Mouse (Mus musculus): ENCODE measurements at regions not wholly inside any gene's neighbourhood (a gene's known extent, or its start where the extent isn't known, plus 50 kb on each side); places are given as distances from the start of the nearest gene placed in this dataset.

DNA sequence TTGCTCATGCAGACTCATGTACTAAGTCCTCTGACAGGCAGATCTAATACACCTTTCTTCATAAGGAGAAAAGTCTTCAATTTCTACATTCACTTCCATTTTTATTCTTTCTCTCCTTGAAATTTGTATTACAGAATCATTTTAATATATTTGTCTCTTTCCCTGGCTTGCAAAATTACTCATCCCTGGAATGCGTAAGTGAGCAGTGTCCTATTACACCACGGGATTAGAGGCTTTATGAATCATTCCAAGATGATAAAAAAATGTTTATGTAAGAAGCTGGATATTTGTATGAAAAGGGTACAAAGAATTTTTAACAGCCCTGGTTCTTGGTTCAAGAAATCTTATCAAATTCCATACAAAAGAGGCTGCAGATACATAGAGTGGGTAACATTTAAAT is 83.6 kb upstream of the Mbnl1 start:
- ATAC-seq (ENCODE audit: low read depth) (no peak), DNase-seq (ENCODE audit: low spot score) (peak; percentile 21)
- no peak overlapping the region for H3K27ac ChIP-seq (replicated peaks; ENCODE audit: low read depth, low read length)
- H3K9ac ChIP-seq (ENCODE audit: low read depth, low read length): no peak overlapping the region
- H3K36me3 ChIP-seq (ENCODE audit: control insufficient read depth, insufficient read depth, low read length): no peaks in the 10 kb centered on the region
- H3K27me3 ChIP-seq (replicated peaks; ENCODE audit: control insufficient read depth, insufficient read depth, low read length): no peaks in the 10 kb centered on the region
- WGBS: 33% methylated on average over 2 of the region's 2 CpGs
- no peaks in the 10 kb centered on the region for H3K9me3 ChIP-seq (ENCODE audit: control insufficient read depth, low read length)
- H3K4me3 ChIP-seq (ENCODE audit: low read depth, low read length): no peak overlapping the region
- no peaks in the 10 kb centered on the region for H3K4me1 ChIP-seq (ENCODE audit: control insufficient read depth, insufficient read depth, low read length)
- no peak overlapping the region for H3K4me2 ChIP-seq (ENCODE audit: low read depth, low read length)

DNA sequence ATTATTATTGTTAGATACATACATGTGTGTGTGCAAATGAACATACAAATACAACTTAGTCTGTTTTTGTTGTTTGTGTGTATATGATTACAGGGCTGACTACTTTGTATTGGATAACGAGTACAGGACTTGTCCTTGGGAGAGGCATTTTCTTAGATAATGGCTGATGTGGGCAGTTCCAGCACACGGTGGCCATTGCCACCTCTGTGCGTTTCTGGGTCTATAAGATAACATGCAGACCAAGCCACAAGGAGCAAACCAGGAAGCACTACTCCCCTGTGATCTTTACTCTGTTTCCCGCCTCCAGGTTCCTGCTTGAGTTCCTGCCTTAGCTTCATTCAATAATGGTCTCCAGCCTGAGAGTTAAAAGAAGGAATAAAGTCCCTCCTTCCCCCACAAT is 77.3 kb upstream of the Mbnl1 start:
- Histone ChIP-seq H3K4me2 (ENCODE audit: low read depth, low read length) (no peak overlapping the region), H3K9ac (ENCODE audit: low read depth, low read length) (no peak overlapping the region), H3K4me3 (ENCODE audit: low read depth, low read length) (no peak overlapping the region), H3K36me3 (ENCODE audit: control insufficient read depth, insufficient read depth, low read length) (no peaks in the 10 kb centered on the region), H3K27ac (replicated peaks; ENCODE audit: low read depth, low read length) (no peak overlapping the region), H3K27me3 (replicated peaks; ENCODE audit: control insufficient read depth, insufficient read depth, low read length) (no peaks in the 10 kb centered on the region), H3K9me3 (ENCODE audit: control insufficient read depth, low read length) (no peaks in the 10 kb centered on the region), H3K4me1 (ENCODE audit: control insufficient read depth, insufficient read depth, low read length) (no peaks in the 10 kb centered on the region)
- ATAC-seq (ENCODE audit: low read depth) (no peak), DNase-seq (ENCODE audit: low spot score) (no peak)
- WGBS: 87% methylated on average over 4 of the region's 4 CpGs

DNA sequence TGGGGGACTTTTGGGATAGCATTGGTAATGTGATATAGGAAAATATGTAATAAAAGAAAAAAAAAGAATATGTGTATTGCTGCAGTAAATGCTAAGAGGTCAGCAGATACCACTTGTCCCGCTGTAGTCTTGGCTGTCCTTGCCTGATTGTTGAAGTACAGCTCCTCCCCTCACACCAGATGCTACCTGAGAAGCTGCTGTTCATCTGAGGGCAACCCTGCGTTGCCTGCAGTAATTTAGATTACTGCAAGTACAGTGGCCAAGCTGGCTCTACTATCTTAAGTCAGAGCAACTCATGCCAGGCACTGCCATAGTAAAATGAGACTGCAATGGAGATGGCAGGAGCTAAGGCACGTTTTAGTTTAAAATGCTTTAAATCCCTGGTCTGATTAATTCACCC is 75.7 kb upstream of the Mbnl1 start:
- H3K4me3 ChIP-seq (ENCODE audit: low read depth, low read length): no peak overlapping the region
- no peaks in the 10 kb centered on the region for H3K4me1 ChIP-seq (ENCODE audit: control insufficient read depth, insufficient read depth, low read length)
- H3K27ac ChIP-seq (replicated peaks; ENCODE audit: low read depth, low read length): no peak overlapping the region
- no peak for ATAC-seq (ENCODE audit: low read depth)
- no peaks in the 10 kb centered on the region for H3K36me3 ChIP-seq (ENCODE audit: control insufficient read depth, insufficient read depth, low read length)
- 73% methylated on average over 3 of the region's 3 CpGs for WGBS
- no peaks in the 10 kb centered on the region for H3K27me3 ChIP-seq (replicated peaks; ENCODE audit: control insufficient read depth, insufficient read depth, low read length)
- H3K4me2 ChIP-seq (ENCODE audit: low read depth, low read length): no peak overlapping the region
- no peak overlapping the region for H3K9ac ChIP-seq (ENCODE audit: low read depth, low read length)
- no peak for DNase-seq (ENCODE audit: low spot score)
- no peaks in the 10 kb centered on the region for H3K9me3 ChIP-seq (ENCODE audit: control insufficient read depth, low read length)

DNA sequence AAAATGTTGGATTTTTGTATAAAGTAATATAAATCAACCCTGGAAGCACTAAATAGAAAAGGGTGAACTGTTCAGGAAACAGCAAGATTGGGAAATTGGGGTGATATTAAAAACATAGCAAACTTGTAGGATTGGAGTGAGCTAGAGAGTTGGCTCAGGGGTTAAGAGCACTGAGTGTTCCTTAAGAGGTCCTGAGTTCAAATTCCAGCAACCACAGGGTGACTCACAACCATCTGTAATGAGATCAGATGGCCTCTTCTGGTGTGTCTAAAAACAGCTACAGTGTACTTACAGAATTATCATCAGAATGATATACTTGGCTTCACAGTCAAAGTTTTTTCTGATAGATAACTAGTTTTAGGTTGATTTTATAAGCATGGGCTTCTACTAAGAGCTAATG is 73.8 kb upstream of the Mbnl1 start:
- Histone ChIP-seq H3K27ac (replicated peaks; ENCODE audit: low read depth, low read length) (no peak overlapping the region), H3K36me3 (ENCODE audit: control insufficient read depth, insufficient read depth, low read length) (no peaks in the 10 kb centered on the region), H3K4me1 (ENCODE audit: control insufficient read depth, insufficient read depth, low read length) (no peaks in the 10 kb centered on the region), H3K4me3 (ENCODE audit: low read depth, low read length) (no peak overlapping the region), H3K4me2 (ENCODE audit: low read depth, low read length) (no peak overlapping the region), H3K27me3 (replicated peaks; ENCODE audit: control insufficient read depth, insufficient read depth, low read length) (no peaks in the 10 kb centered on the region), H3K9ac (ENCODE audit: low read depth, low read length) (no peak overlapping the region), H3K9me3 (ENCODE audit: control insufficient read depth, low read length) (no peaks in the 10 kb centered on the region)
- DNase-seq (ENCODE audit: low spot score): no peak
- no peak for ATAC-seq (ENCODE audit: low read depth)

DNA sequence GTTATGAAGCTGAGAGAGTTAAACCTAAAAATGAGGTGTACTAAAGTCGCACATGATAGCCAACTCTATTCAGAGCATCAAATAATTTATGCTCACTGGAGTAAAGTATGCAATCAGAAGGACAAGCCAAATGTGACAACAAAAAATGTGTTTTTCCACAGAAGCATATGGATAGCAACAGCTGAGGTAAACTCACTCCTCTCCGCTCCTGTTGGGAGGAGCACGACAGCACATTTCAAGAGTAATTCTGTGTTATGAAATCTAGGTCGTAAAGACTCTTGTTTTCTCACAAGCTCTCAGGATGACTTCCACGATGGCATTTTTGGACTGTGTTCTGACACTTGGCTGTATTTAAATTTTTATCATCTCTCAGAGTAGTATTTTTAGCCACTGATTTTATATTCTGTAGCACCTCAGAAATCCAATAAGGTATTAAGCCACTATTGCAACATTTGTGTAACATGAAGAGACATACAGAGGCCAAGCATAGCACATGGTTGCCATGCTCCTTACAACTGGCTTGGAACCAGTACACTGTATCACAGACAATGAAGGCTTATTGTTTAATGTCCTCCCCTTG is 70.3 kb upstream of the Mbnl1 start:
- H3K4me2 ChIP-seq (ENCODE audit: low read depth, low read length): no peak overlapping the region
- ATAC-seq (ENCODE audit: low read depth): no peak
- H3K27me3 ChIP-seq (replicated peaks; ENCODE audit: control insufficient read depth, insufficient read depth, low read length): no peaks in the 10 kb centered on the region
- H3K9ac ChIP-seq (ENCODE audit: low read depth, low read length): no peak overlapping the region
- H3K36me3 ChIP-seq (ENCODE audit: control insufficient read depth, insufficient read depth, low read length): no peaks in the 10 kb centered on the region
- H3K4me3 ChIP-seq (ENCODE audit: low read depth, low read length): no peak overlapping the region
- no peak overlapping the region for H3K27ac ChIP-seq (replicated peaks; ENCODE audit: low read depth, low read length)
- no peaks in the 10 kb centered on the region for H3K4me1 ChIP-seq (ENCODE audit: control insufficient read depth, insufficient read depth, low read length)
- DNase-seq (ENCODE audit: low spot score): no peak
- H3K9me3 ChIP-seq (ENCODE audit: control insufficient read depth, low read length): no peaks in the 10 kb centered on the region
- 75% methylated on average over 5 of the region's 5 CpGs for WGBS

DNA sequence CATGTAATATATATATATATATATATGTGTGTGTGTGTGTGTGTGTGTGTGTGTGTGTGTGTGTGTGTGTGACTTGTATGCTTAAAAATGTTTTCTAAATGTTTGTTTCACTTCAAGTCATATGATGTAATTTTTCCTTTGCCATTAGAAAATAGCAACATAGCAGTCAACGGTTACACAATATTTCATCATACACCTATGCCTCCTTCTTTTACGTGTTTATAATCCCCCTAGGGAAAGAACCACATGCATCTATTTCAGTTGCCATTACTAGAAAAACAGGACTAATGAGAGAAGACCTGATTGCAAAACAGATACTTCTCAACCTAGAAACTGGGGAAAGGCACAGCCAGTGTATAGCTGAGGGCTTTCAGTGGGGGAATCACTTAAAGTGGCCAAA is 65.2 kb upstream of the Mbnl1 start:
- Histone ChIP-seq H3K4me2 (ENCODE audit: low read depth, low read length) (no peak overlapping the region), H3K27me3 (replicated peaks; ENCODE audit: control insufficient read depth, insufficient read depth, low read length) (no peaks in the 10 kb centered on the region), H3K4me3 (ENCODE audit: low read depth, low read length) (no peak overlapping the region), H3K9ac (ENCODE audit: low read depth, low read length) (no peak overlapping the region), H3K27ac (replicated peaks; ENCODE audit: low read depth, low read length) (no peak overlapping the region; the same call in 1 of the 2 replicates), H3K36me3 (ENCODE audit: control insufficient read depth, insufficient read depth, low read length) (no peaks in the 10 kb centered on the region), H3K9me3 (ENCODE audit: control insufficient read depth, low read length) (no peaks in the 10 kb centered on the region), H3K4me1 (ENCODE audit: control insufficient read depth, insufficient read depth, low read length) (0 out of 2 replicates have a peak, but pooled peaks cover 3% of the 10 kb centered on the region)
- DNase-seq (ENCODE audit: low spot score): no peak
- ATAC-seq (ENCODE audit: low read depth): no peak
- 62% methylated on average over 2 of the region's 2 CpGs for WGBS

DNA sequence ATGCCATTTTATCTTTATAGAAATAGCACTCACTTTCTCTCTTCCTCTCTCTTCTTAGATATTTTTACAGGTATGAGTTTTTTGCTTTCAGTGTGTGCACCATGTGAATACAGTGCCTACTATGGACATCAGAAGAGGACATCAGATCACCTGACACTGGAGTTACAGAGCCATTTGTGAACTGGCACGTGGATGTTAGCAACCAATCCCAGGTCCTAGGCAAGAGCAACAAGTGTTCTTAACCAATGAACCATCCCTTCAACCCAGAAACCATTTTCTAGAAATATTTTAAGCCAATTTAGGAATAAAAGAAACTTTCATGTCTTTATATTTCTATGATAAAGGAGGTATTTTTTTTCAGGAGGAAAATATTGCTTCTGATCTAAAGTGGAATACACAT is 64.7 kb upstream of the Mbnl1 start:
- Histone ChIP-seq H3K4me1 (ENCODE audit: control insufficient read depth, insufficient read depth, low read length) (0 out of 2 replicates have a peak, but pooled peaks cover 3% of the 10 kb centered on the region), H3K27ac (replicated peaks; ENCODE audit: low read depth, low read length) (no peak overlapping the region; the same call in 1 of the 2 replicates), H3K9ac (ENCODE audit: low read depth, low read length) (no peak overlapping the region), H3K36me3 (ENCODE audit: control insufficient read depth, insufficient read depth, low read length) (no peaks in the 10 kb centered on the region), H3K4me2 (ENCODE audit: low read depth, low read length) (no peak overlapping the region), H3K9me3 (ENCODE audit: control insufficient read depth, low read length) (no peaks in the 10 kb centered on the region), H3K4me3 (ENCODE audit: low read depth, low read length) (no peak overlapping the region), H3K27me3 (replicated peaks; ENCODE audit: control insufficient read depth, insufficient read depth, low read length) (no peaks in the 10 kb centered on the region)
- DNase-seq (ENCODE audit: low spot score) (no peak), ATAC-seq (ENCODE audit: low read depth) (no peak)
- WGBS: 59% methylated on average over 1 of the region's 1 CpGs

DNA sequence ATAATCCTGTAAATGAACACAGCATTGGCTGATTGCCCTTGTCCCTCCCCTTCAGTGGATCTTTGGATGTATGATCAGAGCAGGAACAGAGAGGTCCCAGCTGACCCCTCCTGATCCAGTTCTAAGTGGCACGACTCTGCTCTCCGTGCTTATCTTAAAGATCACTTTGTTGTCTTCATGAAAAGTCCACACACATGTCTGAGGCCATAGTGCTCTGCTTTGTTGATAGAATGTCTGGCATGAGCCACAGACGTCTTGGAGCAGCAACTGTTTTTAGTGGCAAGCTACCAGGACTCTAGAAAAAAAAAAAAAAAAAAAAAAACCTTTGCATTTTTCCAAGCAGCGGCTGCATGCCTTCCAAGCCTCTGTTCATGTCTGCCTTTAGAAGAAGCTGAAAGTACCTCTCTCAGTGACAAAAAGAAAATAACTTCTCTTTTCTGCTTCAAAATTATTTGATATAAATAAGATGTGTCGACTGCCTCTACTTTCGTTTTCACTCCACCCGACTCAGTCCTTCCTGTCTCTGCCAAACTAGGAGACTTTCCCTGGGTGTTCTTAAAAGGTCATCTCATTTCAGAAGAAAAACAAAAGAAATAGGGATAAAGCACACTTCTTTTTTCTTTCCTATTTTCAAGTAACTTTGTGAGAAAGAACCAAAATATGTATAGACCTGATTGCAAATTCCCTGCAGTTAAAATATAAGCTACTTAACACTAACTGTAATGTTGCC is 63.9 kb upstream of the Mbnl1 start:
- WGBS: 19% methylated on average over 7 of the region's 7 CpGs
- Histone ChIP-seq H3K9me3 (ENCODE audit: control insufficient read depth, low read length) (no peaks in the 10 kb centered on the region), H3K27ac (replicated peaks; ENCODE audit: low read depth, low read length) (peak overlapping the region; percentile 75), H3K27me3 (replicated peaks; ENCODE audit: control insufficient read depth, insufficient read depth, low read length) (no peaks in the 10 kb centered on the region), H3K4me1 (ENCODE audit: control insufficient read depth, insufficient read depth, low read length) (0 out of 2 replicates have a peak, but pooled peaks cover 3% of the 10 kb centered on the region), H3K9ac (ENCODE audit: low read depth, low read length) (0 out of 2 replicates have a peak overlapping the region, but pooled peaks have one; percentile 43), H3K36me3 (ENCODE audit: control insufficient read depth, insufficient read depth, low read length) (no peaks in the 10 kb centered on the region), H3K4me2 (ENCODE audit: low read depth, low read length) (peak overlapping the region; percentile 50), H3K4me3 (ENCODE audit: low read depth, low read length) (peak overlapping the region; percentile 30)
- ATAC-seq (ENCODE audit: low read depth): peak; percentile 62
- DNase-seq (ENCODE audit: low spot score): peak; percentile 80

DNA sequence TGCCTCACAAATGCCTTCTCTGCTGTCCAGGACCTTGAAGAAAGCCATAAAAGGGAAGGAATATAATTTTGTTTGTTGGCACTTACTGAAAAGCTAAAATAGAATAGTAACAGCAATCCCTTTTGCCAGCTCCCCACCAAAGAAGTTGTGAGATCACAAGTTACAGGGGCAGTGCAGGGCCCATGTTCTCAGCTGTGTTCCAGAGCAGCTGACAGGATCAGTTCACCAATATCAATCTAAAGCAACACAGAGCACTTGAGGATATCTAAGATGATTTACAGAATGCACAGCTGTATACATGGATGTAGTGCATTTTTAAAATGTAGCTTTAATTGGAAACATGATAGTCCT is 63.4 kb upstream of the Mbnl1 start:
- Histone ChIP-seq H3K27me3 (replicated peaks; ENCODE audit: control insufficient read depth, insufficient read depth, low read length) (no peaks in the 10 kb centered on the region), H3K27ac (replicated peaks; ENCODE audit: low read depth, low read length) (peak overlapping the region; percentile 75), H3K36me3 (ENCODE audit: control insufficient read depth, insufficient read depth, low read length) (no peaks in the 10 kb centered on the region), H3K4me1 (ENCODE audit: control insufficient read depth, insufficient read depth, low read length) (0 out of 2 replicates have a peak, but pooled peaks cover 3% of the 10 kb centered on the region), H3K9me3 (ENCODE audit: control insufficient read depth, low read length) (no peaks in the 10 kb centered on the region), H3K4me3 (ENCODE audit: low read depth, low read length) (peak overlapping the region; percentile 30; the same call in 1 of the 2 replicates), H3K9ac (ENCODE audit: low read depth, low read length) (no peak overlapping the region), H3K4me2 (ENCODE audit: low read depth, low read length) (peak overlapping the region; percentile 50)
- DNase-seq (ENCODE audit: low spot score): peak; percentile 34
- peak; percentile 53; the same call in 1 of the 2 replicates for ATAC-seq (ENCODE audit: low read depth)

All from embryonic facial prominence, embryonic 14.5 days (tissue).